Mouse (Mus musculus): ENCODE measurements at regions not wholly inside any gene's neighbourhood (a gene's known extent, or its start where the extent isn't known, plus 50 kb on each side); places are given as distances from the start of the nearest gene placed in this dataset.

- no peak for DNase-seq
Measured at GRCm38 (mm10) chr1:6059090-6059489, 1251.4 kb downstream of the Gm37988 start.

GRCm38 (mm10) chr1:6076543-6076942 lies 1268.9 kb downstream of the Gm37988 start:
- no peak for DNase-seq

- DNase-seq, result no peak
Measured at GRCm38 (mm10) chr1:6081876-6082275, 1274.2 kb downstream of the Gm37988 start.

GRCm38 (mm10) chr1:6094162-6094934 lies 1286.7 kb downstream of the Gm37988 start:
- no peak for DNase-seq

- DNase-seq, result no peak
Measured at GRCm38 (mm10) chr1:6117557-6117956, 1309.9 kb downstream of the Gm37988 start.

- DNase-seq, result no peak
Measured at GRCm38 (mm10) chr1:6135066-6135465, 1327.4 kb downstream of the Gm37988 start.

- DNase-seq, result no peak
Measured at GRCm38 (mm10) chr1:6140245-6140644, 1332.6 kb downstream of the Gm37988 start.

GRCm38 (mm10) chr1:6142816-6143215 lies 1335.1 kb downstream of the Gm37988 start:
- no peak for DNase-seq

- peak in 1 of 2 experiments; percentile 6 for DNase-seq
Measured at GRCm38 (mm10) chr1:6143891-6144290, 1336.2 kb downstream of the Gm37988 start.

GRCm38 (mm10) chr1:6152436-6152835 lies 1344.7 kb downstream of the Gm37988 start:
- DNase-seq, result no peak

Data from thymus, postnatal 36 days (tissue).